Mouse (Mus musculus) CH12.LX (cell line): ENCODE measurements around the gene Tgfbr3l. TPM values are rescaled to one million over a fixed set of nuclear protein-coding genes. Genes with fewer than 3 reads are reported as not detected.

ENCODE experiments used
- DNase-seq: peaks from one replicate; pipeline ENCODE4 v3.0.0-alpha.2; 2013; ENCODE audit errors: extremely low read depth
- H3K27ac ChIP-seq: 2 replicates; pipeline ENCODE4 v1.5.1; 2012; ENCODE audit warnings: low read depth, mild to moderate bottlenecking, control low read depth, moderate library complexity; ENCODE audit not compliant: insufficient read depth
- H3K27me3 ChIP-seq: replicated peaks from 2 replicates; pipeline ENCODE3; 2012; ENCODE audit warnings: inconsistent platforms
- H3K36me3 ChIP-seq, 2 experiments: replicated peaks in 1 of 2; 2 replicates each; pipeline versions ENCODE3 to v1.6.1; 2012; ENCODE audit warnings: inconsistent platforms in 1 of 2, low read length in 1 of 2, mild to moderate bottlenecking in 1 of 2, mixed read lengths in 1 of 2, moderate library complexity in 1 of 2; ENCODE audit not compliant: control insufficient read depth in 1 of 2, insufficient read depth in 1 of 2
- H3K4me1 ChIP-seq, 2 experiments: 2 replicates each; pipeline ENCODE4 v1.6.1; 2012; ENCODE audit warnings: inconsistent platforms in 1 of 2, moderate library complexity in 1 of 2; ENCODE audit not compliant: insufficient read depth in 2 of 2, control insufficient read depth in 1 of 2
- H3K4me2 ChIP-seq: 2 replicates; pipeline ENCODE4 v1.6.1; 2012; ENCODE audit warnings: low read depth, mild to moderate bottlenecking, control low read depth; ENCODE audit not compliant: poor library complexity, insufficient read depth, severe bottlenecking
- H3K4me3 ChIP-seq, 3 experiments: fragments of 150-350 bp in 1 of 3; sonication (generic) in 1 of 3; replicated peaks in 1 of 3; 2 replicates each; pipeline versions ENCODE3 to v1.5.1; 2011 to 2012; ENCODE audit warnings: low read depth in 2 of 3, low read length in 2 of 3, mild to moderate bottlenecking in 2 of 3, moderate library complexity in 2 of 3, control low read depth in 1 of 3, improper control_type of control experiment in 1 of 3, inconsistent platforms in 1 of 3, mixed read lengths in 1 of 3; ENCODE audit not compliant: poor library complexity in 1 of 3
- H3K79me2 ChIP-seq: replicated peaks from 2 replicates; pipeline ENCODE4 v1.6.1; 2012; ENCODE audit warnings: mild to moderate bottlenecking, moderate library complexity; ENCODE audit not compliant: control insufficient read depth, poor library complexity, insufficient read depth, severe bottlenecking; ENCODE audit errors: extremely low read depth
- H3K9ac ChIP-seq: 2 replicates; pipeline ENCODE4 v1.6.1; 2012; ENCODE audit warnings: low read depth, mild to moderate bottlenecking, control low read depth, moderate library complexity; ENCODE audit not compliant: insufficient read depth
- H3K9me3 ChIP-seq: replicated peaks from 2 replicates; pipeline ENCODE3; 2012; ENCODE audit warnings: low read length, inconsistent platforms, mixed read lengths
- CHD1 ChIP-seq: IDR thresholded peaks from 2 replicates; pipeline ENCODE4 v1.6.1; 2012; ENCODE audit warnings: low read depth, low read length, improper control_type of control experiment, inconsistent platforms
- CHD2 ChIP-seq: IDR thresholded peaks from 2 replicates; pipeline ENCODE4 v1.6.1; 2011; ENCODE audit warnings: low read length, improper control_type of control experiment
- CTCF ChIP-seq, 2 experiments: IDR thresholded peaks in 1 of 2; conservative IDR thresholded peaks in 1 of 2; 2 replicates each; pipeline ENCODE4 v1.5.1; 2011 to 2012; ENCODE audit warnings: low read depth in 2 of 2, low read length in 2 of 2, improper control_type of control experiment in 1 of 2, inconsistent platforms in 1 of 2, mild to moderate bottlenecking in 1 of 2, moderate library complexity in 1 of 2
- E2F4 ChIP-seq: IDR thresholded peaks from 2 replicates; pipeline ENCODE4 v1.6.1; 2011; ENCODE audit warnings: low read depth, low read length, improper control_type of control experiment; ENCODE audit not compliant: insufficient replicate concordance
- ELF1 ChIP-seq: IDR thresholded peaks from 2 replicates; pipeline ENCODE4 v1.6.1; 2014; ENCODE audit warnings: low read depth, mild to moderate bottlenecking, inconsistent platforms, low read length, improper control_type of control experiment
- ETS1 ChIP-seq: conservative IDR thresholded peaks from 2 replicates; pipeline ENCODE4 v1.6.1; 2012; ENCODE audit warnings: low read depth, mild to moderate bottlenecking, inconsistent platforms, low read length, improper control_type of control experiment, moderate library complexity
- GABPA ChIP-seq: IDR thresholded peaks from 2 replicates; pipeline ENCODE4 v1.6.1; 2012; ENCODE audit warnings: low read depth, low read length, improper control_type of control experiment, inconsistent platforms; ENCODE audit not compliant: insufficient replicate concordance
- HCFC1 ChIP-seq: IDR thresholded peaks from 2 replicates; pipeline ENCODE4 v1.6.1; 2012; ENCODE audit warnings: low read depth, mild to moderate bottlenecking, inconsistent platforms, low read length, improper control_type of control experiment
- JUN ChIP-seq: IDR thresholded peaks from 2 replicates; pipeline ENCODE4 v1.6.1; 2011; ENCODE audit warnings: low read depth, mild to moderate bottlenecking, low read length, improper control_type of control experiment, moderate library complexity; ENCODE audit not compliant: insufficient read depth
- MAX ChIP-seq: IDR thresholded peaks from 2 replicates; pipeline ENCODE4 v1.6.1; 2011; ENCODE audit warnings: low read length, improper control_type of control experiment
- MAZ ChIP-seq: IDR thresholded peaks from 2 replicates; pipeline ENCODE4 v1.6.1; 2012; ENCODE audit warnings: low read depth, mild to moderate bottlenecking, inconsistent platforms, low read length, improper control_type of control experiment, moderate library complexity
- MEF2A ChIP-seq: IDR thresholded peaks from 2 replicates; pipeline ENCODE4 v1.6.1; 2014; ENCODE audit warnings: low read depth, mild to moderate bottlenecking, inconsistent platforms, low read length, improper control_type of control experiment, borderline replicate concordance
- MXI1 ChIP-seq: IDR thresholded peaks from 2 replicates; pipeline ENCODE4 v1.6.1; 2011; ENCODE audit warnings: mild to moderate bottlenecking, low read depth, low read length, improper control_type of control experiment
- MYC ChIP-seq: IDR thresholded peaks from 2 replicates; pipeline ENCODE4 v1.6.1; 2011; ENCODE audit warnings: low read depth, mild to moderate bottlenecking, improper control_type of control experiment, low read length
- POLR2A ChIP-seq: IDR thresholded peaks from 2 replicates; pipeline ENCODE4 v1.6.1; 2011; ENCODE audit warnings: low read depth, mild to moderate bottlenecking, improper control_type of control experiment, low read length
- POLR2AphosphoS2 ChIP-seq: IDR thresholded peaks from 2 replicates; pipeline ENCODE4 v1.6.1; 2011; ENCODE audit warnings: low read depth, low read length, improper control_type of control experiment
- RCOR1 ChIP-seq: conservative IDR thresholded peaks from 2 replicates; pipeline ENCODE4 v1.6.1; 2012; ENCODE audit warnings: low read depth, mild to moderate bottlenecking, inconsistent platforms, low read length, improper control_type of control experiment
- TBP ChIP-seq: conservative IDR thresholded peaks from 2 replicates; pipeline ENCODE4 v1.6.1; 2011; ENCODE audit warnings: low read depth, low read length, improper control_type of control experiment
- TCF12 ChIP-seq: IDR thresholded peaks from 2 replicates; pipeline ENCODE4 v1.6.1; 2014; ENCODE audit warnings: low read depth, mild to moderate bottlenecking, inconsistent platforms, low read length, improper control_type of control experiment
- UBTF ChIP-seq: IDR thresholded peaks from 2 replicates; pipeline ENCODE4 v1.6.1; 2012; ENCODE audit warnings: low read depth, mild to moderate bottlenecking, inconsistent platforms, low read length, improper control_type of control experiment, moderate library complexity
- dilution Hi-C: fragments of 300-500 bp; cut with MboI; formaldehyde crosslinking; loops from 2 replicates; pipeline ENCODE4 v1.14.3; 2020; ENCODE audit warnings: low sequenced_read_pairs; ENCODE audit not compliant: extremely low pct_unique_long_range_greater_than_20kb, extremely low pct_ligation_motif_present
- in situ Hi-C: fragments of 300-500 bp; cut with MboI; formaldehyde crosslinking; loops from 3 replicates; pipeline ENCODE4 v1.14.3; 2019; ENCODE audit warnings: low sequenced_read_pairs, low pct_ligation_motif_present, low pct_unique_long_range_greater_than_20kb, mixed read lengths
- polyA plus RNA-seq: library from polyadenylated mRNA; unstranded; fragments of >175 nt; gene quantifications from 2 replicates; pipeline ENCODE4 v1.2.1, GENCODE M21; 2012; ENCODE audit warnings: low read depth; ENCODE audit not compliant: insufficient read length
- total RNA-seq, 2 experiments: library from RNA; depleted of rRNA; stranded (reverse); fragments of 300-350 nt in 1 of 2; fragments of >200 nt in 1 of 2; gene quantifications; 2 replicates each; pipeline ENCODE4 v1.2.3; 2012 to 2014

Tgfbr3l gene
- total and polyA plus RNA-seq, 3 experiments = 2.0 to 13.3 (median 4.5) TPM

- peak; percentile 35; the same call in 1 of the 2 replicates for TF ChIP-seq CHD2
- TF ChIP-seq TCF12 = peak; percentile 94
- TF ChIP-seq POLR2A = peak; percentile 94
- TF ChIP-seq MAZ = peak; percentile 99
- peak; percentile 76 for TF ChIP-seq TBP
- TF ChIP-seq UBTF = 0 out of 2 replicates have a peak, but pooled peaks have one; percentile 54
- peak; percentile 69; the same call in 1 of the 2 replicates for TF ChIP-seq POLR2AphosphoS2
- TF ChIP-seq, all 38 proteins: peak for 22
Measured at GRCm38 (mm10) chr8:4275275-4276110, 27.5 kb downstream of the Tgfbr3l start, which contains the start of gene Timm44 (continued).

GRCm38 (mm10) chr8:4276111-4276465 lies 28.1 kb downstream of the Tgfbr3l start:
- H3K4me2 ChIP-seq = peak overlapping the region; percentile 51; the same call in 1 of the 2 replicates
- H3K9ac ChIP-seq = peak overlapping the region; percentile 54
- peaks cover 19 to 31% of the 10 kb centered on the region in 2 experiments for H3K36me3 ChIP-seq
- no peak overlapping the region for H3K27ac ChIP-seq
- H3K79me2 ChIP-seq = peaks cover 25% of the 10 kb centered on the region
- peaks cover 4 to 24% of the 10 kb centered on the region in 2 experiments; a peak in 3 of 4 replicates for H3K4me1 ChIP-seq
- TF ChIP-seq CTCF (conservative IDR thresholded peaks at IDR 0.05 in 1 of 2, IDR thresholded peaks at IDR 0.05 in 1 of 2; ENCODE audit: low read depth in 2 of 2, low read length in 2 of 2) (no peak), UBTF (no peak), GABPA (no peak), JUN (no peak), MAX (0 out of 2 replicates have a peak, but pooled peaks have one; percentile 52), MAZ (no peak), RCOR1 (no peak), E2F4 (no peak), ELF1 (no peak), MXI1 (no peak; the same call in 1 of the 2 replicates), HCFC1 (no peak), CHD1 (no peak), MEF2A (peak; percentile 0; the same call in 1 of the 2 replicates), MYC (0 out of 2 replicates have a peak, but pooled peaks have one; percentile 6), ETS1 (no peak)
- dilution Hi-C loops = no loop called here
- in situ Hi-C loops = no loop called here
- H3K9me3 ChIP-seq = no peaks in the 10 kb centered on the region
- H3K27me3 ChIP-seq = no peaks in the 10 kb centered on the region
- H3K4me3 ChIP-seq = peak overlapping the region; percentile 89 to 99 (median 93)
- no peak for DNase-seq
